Mouse (Mus musculus) CH12F3 (cell line): ENCODE data around the gene Pigc.

ENCODE experiments used
- in situ Hi-C: fragments of 300-500 bp; cut with MboI; formaldehyde crosslinking; loops from 2 replicates; pipeline ENCODE4 v1.14.3; 2020; ENCODE audit warnings: low sequenced_read_pairs

The Pigc gene

GRCm38 (mm10) chr1:161968589-161969407, at the start of gene Pigc:
TSS of gene Pigc (plus strand) at chr1:161969186.
- in situ Hi-C loops, result loop anchor here (10.0 kb wide), 1 partner anchor 94 kb away; the partner anchor contains the start of gene Suco

- in situ Hi-C loops, result no loop called here
Observed at GRCm38 (mm10) chr1:161919594-161919993, 49.4 kb upstream of the Pigc start.

DNA sequence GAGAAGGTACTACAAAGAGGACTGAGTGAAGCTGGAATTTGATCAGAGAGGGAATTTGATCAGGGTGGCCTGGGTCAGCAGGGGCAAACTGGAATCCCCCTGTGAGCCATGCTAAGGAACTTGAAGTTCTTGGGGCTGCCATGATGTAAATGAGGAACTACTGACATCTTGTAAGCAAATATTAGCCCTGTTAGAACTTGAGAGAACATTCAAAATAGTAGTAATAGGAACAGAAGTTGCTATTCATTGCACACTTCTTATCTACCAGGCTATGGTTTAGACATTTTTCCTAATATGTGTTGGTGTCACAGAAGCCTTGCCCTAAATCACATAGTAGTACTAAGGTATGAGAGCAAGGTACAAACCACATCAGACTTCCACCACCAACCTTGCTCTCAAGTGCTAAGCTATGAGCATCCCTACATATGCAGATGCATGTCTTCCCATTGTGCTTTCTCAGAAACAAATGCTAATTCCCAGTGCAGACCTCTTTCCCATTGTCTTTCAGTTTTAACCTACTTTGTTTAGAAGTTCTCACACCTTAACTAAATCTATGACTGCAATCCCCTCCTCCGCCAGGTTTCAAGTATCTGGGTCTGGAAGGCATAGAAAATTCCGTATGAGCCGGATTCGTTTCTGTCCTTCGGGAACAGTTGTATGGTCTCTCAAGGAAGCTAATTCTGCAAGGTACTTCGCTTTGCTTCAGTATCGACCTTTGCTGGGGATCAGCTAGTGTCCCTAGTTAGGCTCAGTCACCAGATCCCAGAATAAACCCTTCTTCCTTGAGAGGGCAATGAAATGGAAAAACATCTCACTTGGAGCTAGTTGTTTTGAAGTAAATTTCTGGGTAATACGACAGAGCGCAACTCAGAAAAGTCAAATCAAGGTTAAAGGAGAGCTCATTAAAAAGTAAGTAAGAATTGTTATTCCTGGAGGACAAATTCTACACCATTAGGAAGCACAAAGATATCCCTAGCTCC, 48.2 kb upstream of the Pigc start:
- in situ Hi-C loops, result no loop called here

GRCm38 (mm10) chr1:161921928-161922327, 47.1 kb upstream of the Pigc start:
- in situ Hi-C loops, result no loop called here

- in situ Hi-C loops, result no loop called here
Observed at GRCm38 (mm10) chr1:161924321-161924720, 44.7 kb upstream of the Pigc start.

DNA sequence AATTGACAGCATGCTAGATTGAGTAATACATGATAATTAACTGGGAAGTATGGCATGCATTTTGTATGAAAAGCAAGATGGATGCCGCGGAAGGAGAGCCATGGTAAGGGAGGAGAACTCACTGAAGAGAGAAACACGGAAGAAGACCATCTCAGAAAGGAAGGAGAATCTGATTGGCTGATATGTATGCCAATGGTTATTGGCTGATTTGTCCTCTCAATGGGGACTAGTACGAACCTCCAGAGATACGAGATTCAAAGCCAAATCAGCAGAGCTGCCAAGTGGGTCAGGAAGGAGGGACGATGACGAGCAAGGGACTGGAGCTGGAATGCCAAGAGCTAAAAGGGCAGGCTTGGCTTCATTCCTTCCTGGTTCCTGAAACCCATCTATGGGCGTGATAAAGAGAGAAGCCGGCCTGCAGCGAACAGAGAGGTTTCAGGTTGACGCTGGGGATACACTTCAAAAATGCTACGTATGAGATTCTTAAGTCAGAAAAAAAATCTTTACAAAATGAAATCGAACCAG, 43.6 kb upstream of the Pigc start:
- in situ Hi-C loops, result no loop called here

DNA sequence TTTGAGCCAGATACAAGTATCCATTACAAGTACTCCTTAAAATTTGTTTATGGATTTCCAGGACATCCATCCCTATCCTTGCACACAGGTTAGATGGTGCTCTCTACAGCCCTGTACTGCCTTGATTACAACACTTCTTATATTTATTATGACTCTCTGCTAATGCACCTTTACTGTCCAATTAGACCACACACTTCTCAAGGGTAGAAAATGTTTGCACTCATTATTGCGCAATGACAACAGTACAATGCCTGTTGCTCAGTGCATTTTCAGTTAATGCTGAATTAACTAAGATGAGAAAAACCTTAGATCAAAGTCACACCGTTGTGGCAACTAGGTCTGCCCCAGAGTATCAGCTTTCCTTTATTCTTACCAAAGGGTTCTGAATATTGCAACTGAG, 41.0 kb upstream of the Pigc start:
- in situ Hi-C loops, result no loop called here

DNA sequence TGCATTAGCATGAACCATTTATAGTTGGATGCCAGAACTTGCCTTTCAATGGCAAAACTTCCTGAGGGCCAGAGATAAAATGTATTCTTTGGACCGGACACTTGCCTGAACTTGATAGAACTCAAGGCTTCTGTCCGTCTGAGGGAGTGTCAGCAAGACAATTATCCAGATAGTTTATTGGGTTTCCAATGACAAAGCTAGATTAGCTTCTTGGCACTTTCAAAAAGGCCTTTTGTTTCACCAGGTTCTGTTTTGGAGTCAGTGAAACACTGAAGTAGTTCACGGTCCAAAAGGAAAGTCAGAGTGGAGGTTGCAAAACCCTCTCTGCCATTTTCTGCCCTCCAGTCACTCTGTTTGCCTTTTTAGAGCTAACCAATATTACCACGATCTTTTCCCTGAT, 37.7 kb upstream of the Pigc start:
- in situ Hi-C loops, result no loop called here

GRCm38 (mm10) chr1:161931817-161932216, 37.2 kb upstream of the Pigc start:
- in situ Hi-C loops, result no loop called here

DNA sequence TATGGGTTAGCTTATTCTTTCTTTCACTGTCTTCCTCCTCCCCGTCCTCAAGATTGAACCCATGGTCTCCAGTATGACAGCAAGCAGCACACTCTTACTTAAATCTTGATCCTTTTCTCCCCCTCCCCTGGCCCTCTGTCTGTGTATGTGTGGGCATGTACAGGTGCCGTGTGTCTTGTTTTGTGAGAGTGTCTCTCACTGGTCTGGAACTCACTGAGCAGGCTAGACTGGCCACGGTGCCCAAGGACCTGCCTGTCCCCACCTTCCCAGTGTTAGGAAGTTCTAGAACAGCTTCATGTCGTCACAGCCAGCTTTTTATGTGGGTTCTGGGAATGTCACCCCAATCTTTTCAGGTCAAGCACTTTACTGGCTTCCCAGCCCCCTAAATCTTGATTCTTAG, 36.7 kb upstream of the Pigc start:
- in situ Hi-C loops, result no loop called here

DNA sequence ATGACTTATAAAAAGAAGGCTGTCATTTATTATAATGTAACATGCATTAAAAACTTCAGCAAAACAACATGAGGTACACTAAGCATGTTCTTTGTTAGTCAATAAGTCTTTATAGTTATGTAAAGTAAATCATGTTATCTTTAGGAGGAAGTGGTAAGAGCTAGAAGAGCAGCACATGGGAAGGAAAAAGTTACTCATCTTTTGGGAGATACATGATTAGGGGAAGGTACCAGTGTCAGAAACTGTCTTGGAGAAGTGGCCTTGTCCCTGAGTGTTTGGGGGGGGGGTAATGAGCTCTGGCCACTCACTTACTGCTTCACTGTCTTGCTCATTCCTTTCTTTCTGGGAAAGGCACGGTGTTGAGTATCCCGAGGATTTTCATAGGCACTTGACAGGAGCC, 26.9 kb upstream of the Pigc start:
- in situ Hi-C loops, result no loop called here

- in situ Hi-C loops, result no loop called here
Observed at GRCm38 (mm10) chr1:161951009-161951779, 17.8 kb upstream of the Pigc start.

GRCm38 (mm10) chr1:161952599-161952998, 16.4 kb upstream of the Pigc start:
- in situ Hi-C loops, result no loop called here

DNA sequence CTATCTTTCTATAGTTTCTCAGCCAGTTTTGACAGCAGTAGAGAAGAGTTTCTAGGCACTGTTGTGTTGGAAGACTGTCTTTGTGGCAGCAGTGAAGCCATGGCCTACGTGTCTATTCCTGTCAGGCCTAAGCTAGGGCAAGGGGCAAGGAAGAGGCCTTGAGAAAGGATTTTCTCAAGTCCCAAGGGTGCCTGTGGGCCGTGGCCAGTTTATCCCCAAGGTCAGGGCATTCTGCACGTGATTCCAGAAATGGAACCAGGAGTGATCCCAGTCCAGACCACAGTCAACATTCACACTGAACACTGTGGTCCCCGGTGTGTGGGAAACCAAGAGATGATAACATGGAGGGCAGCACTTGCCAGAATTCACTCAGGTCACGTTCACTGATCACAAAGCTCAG, 13.1 kb upstream of the Pigc start:
- in situ Hi-C loops, result no loop called here

- in situ Hi-C loops, result no loop called here
Observed at GRCm38 (mm10) chr1:161957964-161958950, 10.7 kb upstream of the Pigc start.

DNA sequence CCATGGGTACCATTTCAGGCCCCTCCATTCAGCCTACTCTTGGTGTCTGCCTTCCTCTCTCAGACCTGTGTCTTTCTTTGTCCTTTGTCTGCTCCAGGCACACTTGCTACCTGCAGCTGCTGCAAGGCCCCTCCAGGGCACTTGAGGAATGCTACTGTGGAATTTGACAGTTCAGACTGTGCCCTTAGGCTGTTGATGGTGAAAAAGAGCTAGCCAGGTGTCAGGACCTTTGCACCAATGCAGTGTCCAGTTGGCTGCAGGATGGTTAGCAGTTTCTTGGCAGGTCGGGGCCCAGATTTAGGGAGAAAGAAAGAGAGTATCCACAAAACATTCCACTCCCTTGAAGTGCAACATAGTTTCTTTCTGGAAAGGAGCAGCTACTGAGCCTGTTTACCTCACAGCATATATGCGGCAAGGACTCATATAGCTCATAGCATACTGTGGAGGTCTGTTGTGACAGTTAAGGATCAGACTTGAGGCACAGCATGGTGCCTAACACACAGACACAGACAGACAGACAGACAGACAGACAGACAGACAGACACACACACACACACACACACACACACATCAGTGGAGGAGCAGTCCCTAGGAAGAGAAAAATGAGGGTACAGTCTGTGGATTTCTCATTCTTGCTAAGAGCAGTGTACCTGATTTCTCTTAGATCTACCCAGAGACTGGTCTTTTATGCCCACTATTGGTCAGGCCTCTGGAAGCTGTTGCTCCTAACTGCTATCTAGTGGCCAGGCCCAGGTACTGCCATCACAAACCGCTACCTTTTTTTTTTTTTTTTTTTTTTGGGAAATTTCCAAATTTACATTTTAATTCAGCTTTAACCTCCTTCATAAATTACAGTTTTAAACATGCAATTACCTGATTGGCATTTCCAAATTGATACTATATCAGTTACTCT, 6.3 kb upstream of the Pigc start:
- in situ Hi-C loops, result loop anchor here (10.0 kb wide), 1 partner anchor 88 kb away; the partner anchor contains the start of gene Suco

DNA sequence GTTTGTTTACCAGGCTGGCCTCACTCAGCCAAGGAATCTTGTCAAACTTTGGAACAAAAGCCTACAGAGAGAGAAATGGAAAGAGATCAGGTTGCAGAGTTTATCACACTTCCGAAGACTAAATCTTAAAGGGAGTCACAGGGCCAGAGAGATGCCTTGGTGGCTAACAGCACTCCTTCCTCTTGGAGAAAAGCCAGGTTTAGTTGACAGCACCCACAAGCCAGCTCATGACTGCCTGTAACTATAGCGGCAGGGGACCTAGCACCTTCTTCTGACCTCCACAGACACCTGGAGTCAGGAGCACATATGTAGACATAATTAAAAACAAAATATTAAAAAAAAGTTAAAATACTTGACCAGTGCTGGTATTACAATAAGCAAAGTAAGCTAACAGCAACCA, 1.1 kb upstream of the Pigc start:
- in situ Hi-C loops, result loop anchor here (10.0 kb wide), 1 partner anchor 93 kb away; the partner anchor contains the start of gene Suco

DNA sequence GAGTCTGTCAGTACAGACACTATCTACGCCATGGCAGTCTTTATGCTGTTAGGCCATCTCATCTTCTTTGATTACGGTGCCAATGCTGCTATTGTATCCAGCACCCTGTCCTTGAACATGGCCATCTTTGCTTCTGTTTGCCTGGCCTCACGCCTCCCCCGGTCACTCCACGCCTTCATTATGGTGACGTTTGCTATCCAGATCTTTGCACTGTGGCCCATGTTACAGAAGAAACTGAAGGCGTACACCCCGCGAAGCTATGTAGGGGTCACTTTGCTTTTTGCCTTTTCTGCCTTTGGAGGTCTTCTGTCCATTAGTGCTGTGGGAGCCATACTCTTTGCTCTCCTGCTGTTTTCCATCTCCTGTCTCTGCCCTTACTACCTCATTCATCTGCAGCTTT, 1.9 kb downstream of the Pigc start:
- in situ Hi-C loops, result loop anchor here (5.0 kb wide), 1 partner anchor 224 kb away; no protein-coding TSS in a partner anchor
